Mouse (Mus musculus): Measurements from ENCODE around the gene Cib2. TPM values are rescaled to one million over a fixed set of nuclear protein-coding genes. Genes with fewer than 3 reads are reported as not detected.

Gene Cib2
- total RNA-seq, 2 experiments from 2014 or later = 1.4 to 1.8 TPM

DNA sequence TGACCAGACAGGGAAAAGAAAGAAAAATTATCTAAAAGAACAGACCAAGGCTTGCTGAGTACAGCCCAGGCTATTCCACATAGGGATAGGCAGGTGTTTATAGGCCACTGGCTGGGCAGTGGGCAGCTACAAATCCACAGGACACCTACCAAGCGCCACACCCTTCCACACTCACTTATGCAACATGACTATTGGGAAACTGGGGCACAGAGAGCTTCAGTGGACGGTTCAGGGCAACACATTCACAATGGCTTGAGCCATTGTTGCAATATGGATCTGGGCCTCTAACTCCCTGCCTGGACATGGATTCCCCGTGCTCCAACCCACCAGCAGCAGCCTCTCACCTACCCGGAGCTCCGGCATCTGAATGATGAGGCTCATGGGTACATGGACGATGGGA is 10.6 kb downstream of the Cib2 start:
- no peak for DNase-seq (ENCODE audit: low spot score)
- intact Hi-C loops (cut with DNase I) = loop anchor here (2.0 kb wide), 1 partner anchor 111 kb away; no protein-coding TSS in a partner anchor

- intact Hi-C loops (cut with DNase I) = no loop called here
- no peak for DNase-seq (ENCODE audit: low spot score)
Measured at GRCm38 (mm10) chr9:54547536-54547935, 12.5 kb downstream of the Cib2 start.

- intact Hi-C loops (cut with DNase I) = no loop called here
- no peak for DNase-seq (ENCODE audit: low spot score)
Measured at GRCm38 (mm10) chr9:54544954-54545315, 15.1 kb downstream of the Cib2 start.

DNA sequence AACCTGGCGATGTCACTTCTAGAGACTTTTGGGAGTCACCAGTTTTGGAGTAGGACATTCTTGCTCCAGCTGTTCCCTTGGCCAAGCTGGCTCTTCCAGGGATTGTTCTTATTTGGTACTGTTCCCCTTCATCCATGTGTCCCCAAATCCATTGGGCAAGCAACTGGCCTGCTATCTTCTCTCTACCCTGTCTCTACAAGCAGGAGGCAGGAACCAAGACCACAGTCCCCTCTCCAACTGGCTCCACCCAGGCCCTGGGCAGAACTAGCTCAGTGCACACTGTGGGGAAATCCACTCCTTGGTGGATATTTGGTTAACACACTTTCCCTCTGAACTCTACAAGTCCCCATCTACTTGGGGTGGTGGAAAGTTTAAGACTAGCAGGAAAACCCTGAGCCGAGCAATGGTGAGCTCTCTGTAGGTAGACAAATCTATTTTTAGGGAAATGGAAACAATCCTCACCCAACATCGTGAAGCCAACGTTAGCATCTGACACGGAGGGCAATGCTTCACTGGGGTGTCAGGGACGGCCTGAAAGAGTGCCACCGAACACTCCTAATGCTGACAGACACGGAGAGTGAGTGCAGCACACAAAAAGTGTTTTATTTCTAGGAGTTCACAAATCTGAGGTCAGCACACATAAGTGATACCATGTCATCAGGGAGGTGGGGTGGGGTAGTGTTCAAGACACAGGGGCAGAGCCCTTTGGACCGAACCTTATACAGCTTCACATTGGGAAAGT is 15.6 kb downstream of the Cib2 start:
- intact Hi-C loops (cut with DNase I) = no loop called here
- no peak for DNase-seq (ENCODE audit: low spot score)

- no peak for DNase-seq (ENCODE audit: low spot score)
- intact Hi-C loops (cut with DNase I) = no loop called here
Measured at GRCm38 (mm10) chr9:54540801-54541200, 19.2 kb downstream of the Cib2 start.

DNA sequence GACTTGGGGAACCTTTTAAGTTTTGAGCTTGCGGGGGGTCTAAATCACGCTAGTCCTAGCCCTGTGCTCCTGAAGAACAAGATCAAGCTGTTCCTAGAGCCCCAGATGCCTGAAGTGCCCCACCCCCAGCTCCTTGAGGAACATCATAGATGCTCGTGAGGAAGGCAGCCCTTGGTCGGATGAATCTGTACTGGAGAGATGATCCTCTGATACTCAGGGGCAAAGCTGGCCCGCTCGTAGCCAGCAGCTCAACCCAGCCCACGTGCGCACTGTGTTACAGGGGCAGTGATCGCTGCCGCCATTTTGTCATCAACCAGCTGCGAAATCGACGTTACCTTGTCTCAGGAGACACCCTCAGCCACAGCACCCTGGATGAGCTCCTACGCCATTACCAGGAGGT is 21.3 kb downstream of the Cib2 start, which contains the start of gene Sh2d7:
TSS of gene Sh2d7 (plus strand) at position 301 of the 400 bp plus-strand sequence.
- no peak for DNase-seq (ENCODE audit: low spot score)
- intact Hi-C loops (cut with DNase I) = no loop called here

DNA sequence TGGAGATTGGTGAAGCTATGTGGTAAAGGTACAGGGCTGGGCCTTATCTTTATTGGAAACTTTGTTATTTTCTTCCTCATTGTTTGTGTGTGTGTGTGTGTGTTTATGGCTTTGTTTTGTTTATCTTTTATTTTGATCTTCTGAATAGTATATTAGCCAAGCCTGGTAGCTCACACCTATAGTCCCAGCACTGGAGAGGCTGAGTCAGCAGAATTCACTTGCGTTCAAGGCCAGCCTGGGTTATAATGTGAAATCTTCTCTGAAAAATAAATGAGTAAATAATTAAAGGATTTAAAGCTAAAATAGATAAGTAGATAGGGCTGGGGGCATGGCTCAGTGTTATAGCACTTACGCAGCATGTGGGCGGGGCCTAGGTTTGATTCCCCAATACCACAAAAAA is 21.8 kb downstream of the Cib2 start:
- no peak for DNase-seq (ENCODE audit: low spot score)
- intact Hi-C loops (cut with DNase I) = no loop called here

GRCm38 (mm10) chr9:54537480-54537879 is 22.5 kb downstream of the Cib2 start:
- intact Hi-C loops (cut with DNase I) = no loop called here
- DNase-seq (ENCODE audit: low spot score) = no peak

DNA sequence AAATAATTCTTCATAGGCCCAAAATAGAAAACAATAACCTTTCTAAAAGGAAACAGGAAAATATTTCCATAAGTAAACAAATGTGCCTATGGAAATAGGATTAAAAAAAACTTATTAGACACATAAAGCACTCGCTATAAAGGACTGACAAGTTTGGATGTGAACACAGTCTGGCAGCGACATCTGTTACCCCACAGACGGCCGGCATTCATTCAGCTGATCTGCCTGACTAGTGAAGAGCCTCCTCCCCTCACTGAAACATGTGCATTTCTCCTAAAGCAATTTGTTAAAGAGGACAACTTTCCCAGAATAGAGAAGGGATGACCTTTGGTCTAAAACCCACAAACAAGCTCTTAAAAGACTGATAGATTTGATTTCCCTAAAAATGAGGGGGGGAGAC is 23.0 kb downstream of the Cib2 start:
- no peak for DNase-seq (ENCODE audit: low spot score)
- intact Hi-C loops (cut with DNase I) = no loop called here

DNA sequence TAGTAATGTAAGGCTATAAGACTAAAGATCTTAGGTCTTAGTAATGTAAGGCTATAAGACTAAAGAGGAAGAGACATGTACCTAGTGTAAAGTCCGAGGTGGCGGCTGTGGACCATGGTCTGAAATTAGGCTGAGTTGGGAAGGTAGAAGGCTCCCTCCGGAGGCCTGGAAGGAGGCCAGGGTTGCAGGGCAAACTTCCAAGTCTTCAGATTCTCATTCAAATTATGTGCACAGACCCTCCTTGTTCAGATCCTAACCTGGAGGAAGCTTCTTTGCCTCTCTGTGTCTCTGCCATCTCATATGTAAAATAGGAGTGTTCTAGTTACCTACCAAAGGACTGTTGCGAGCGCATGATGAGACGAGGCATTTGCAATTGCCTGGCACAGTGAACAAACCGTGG is 23.8 kb downstream of the Cib2 start:
- intact Hi-C loops (cut with DNase I) = no loop called here

DNA sequence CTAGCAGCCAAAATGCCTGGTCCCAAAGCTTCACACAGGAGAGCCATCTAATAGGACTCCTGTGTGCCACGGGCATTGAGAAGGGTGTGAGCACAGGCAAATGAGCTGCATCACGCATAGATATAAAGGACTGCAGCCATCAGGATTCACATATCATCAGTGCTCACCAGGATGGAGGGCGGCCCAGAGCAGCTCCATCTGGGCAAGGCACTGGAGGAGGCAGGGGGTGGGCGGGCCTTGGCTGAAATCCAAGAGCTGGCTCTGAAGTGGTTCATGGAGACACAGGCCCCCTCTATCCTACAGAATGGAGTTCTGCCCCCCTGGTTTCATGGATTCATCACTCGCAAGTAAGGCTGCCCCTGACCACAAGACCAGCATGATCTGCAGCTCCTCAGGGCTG is 26.0 kb downstream of the Cib2 start:
- intact Hi-C loops (cut with DNase I) = no loop called here
- no peak for DNase-seq (ENCODE audit: low spot score)

More for the DNA sequence above, 23.8 kb downstream of the Cib2 start:
- DNase-seq (ENCODE audit: low spot score) = no peak

DNA sequence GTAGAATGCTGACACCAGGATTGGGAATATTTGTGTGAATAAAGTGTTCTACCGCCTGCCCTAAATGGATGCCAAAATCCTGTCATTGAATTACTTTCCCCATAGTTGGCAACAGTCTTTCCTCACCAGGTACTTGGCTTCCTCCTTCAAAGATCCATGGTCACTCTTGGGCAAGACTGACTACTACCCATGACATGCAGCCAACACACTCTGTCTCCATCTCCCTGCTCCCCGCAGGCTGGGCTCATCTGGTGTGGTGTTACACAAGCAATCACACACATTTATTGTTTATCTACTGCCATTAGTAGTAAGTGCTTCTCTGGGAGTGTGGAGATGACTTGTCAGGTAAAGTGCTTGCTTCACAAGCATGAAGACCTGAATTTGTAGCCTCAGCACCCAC is 27.1 kb downstream of the Cib2 start:
- DNase-seq (ENCODE audit: low spot score) = no peak
- intact Hi-C loops (cut with DNase I) = no loop called here

DNA sequence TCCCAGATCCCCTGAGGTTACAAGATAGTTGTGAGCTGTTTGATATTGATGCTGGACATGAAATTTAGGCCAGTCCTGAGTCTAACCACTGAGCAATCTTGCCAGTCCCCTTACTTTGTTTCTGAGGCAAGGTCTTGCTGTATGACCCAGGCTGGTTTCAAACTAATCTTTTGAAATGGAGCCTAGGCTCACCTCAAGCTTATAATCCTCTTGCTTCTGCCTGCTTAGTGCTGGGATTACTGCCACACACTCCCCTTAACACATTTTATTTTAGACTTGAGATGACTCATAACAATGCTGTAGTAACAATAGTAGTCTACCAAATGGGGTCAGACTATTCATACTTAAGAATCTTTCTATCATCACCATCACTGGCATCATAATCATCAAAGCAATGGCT is 28.6 kb downstream of the Cib2 start:
- intact Hi-C loops (cut with DNase I) = no loop called here
- no peak for DNase-seq (ENCODE audit: low spot score)

- intact Hi-C loops (cut with DNase I) = no loop called here
Measured at GRCm38 (mm10) chr9:54530836-54531235, 29.2 kb downstream of the Cib2 start.

GRCm38 (mm10) chr9:54529950-54530349 is 30.1 kb downstream of the Cib2 start:
- intact Hi-C loops (cut with DNase I) = no loop called here
- DNase-seq (ENCODE audit: low spot score) = no peak

More at GRCm38 (mm10) chr9:54530836-54531235, 29.2 kb downstream of the Cib2 start:
- DNase-seq (ENCODE audit: low spot score) = no peak

DNA sequence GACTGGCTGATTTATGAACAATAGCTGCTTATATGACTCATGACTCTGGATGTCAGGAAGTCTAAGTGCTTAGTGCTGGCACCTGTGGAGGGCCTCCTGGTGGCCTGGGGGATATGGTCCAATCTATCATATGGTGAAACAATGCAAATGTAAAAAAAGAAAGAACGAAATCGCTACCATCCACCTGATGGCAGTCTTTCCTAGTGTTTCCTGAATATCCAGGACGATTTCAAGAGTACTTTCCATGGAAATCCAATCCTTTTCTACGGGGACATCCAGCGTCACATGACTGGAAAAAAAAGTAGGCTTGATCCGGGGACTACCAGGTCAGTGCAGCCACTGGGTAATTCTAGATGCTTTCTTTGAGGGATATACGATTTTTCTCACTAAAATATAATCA is 32.3 kb downstream of the Cib2 start:
- DNase-seq (ENCODE audit: low spot score) = no peak
- intact Hi-C loops (cut with DNase I) = no loop called here

DNA sequence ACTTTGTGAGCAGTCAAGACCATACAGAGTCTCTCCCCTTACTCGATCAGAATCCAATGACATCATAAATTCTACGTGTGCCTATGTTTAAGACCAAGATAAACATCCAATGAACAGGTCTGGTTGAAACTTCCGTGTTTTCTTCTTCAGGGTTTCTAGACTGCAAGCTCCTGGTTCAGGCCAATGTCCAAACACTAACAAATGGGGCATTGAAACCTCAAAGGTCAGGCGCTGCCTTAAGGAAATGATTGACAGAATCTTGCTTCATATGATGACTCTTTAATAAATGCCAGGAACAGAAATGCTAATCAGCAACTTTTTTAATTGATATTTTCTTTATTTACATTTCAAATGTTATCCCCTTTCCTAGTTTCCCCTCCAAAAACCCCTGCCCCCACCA is 39.7 kb downstream of the Cib2 start:
- no peak for DNase-seq (ENCODE audit: low spot score)
- intact Hi-C loops (cut with DNase I) = no loop called here

GRCm38 (mm10) chr9:54518921-54519320 is 41.1 kb downstream of the Cib2 start:
- intact Hi-C loops (cut with DNase I) = no loop called here
- no peak for DNase-seq (ENCODE audit: low spot score)

GRCm38 (mm10) chr9:54515991-54516390 is 44.0 kb downstream of the Cib2 start:
- intact Hi-C loops (cut with DNase I) = no loop called here
- DNase-seq (ENCODE audit: low spot score) = no peak

GRCm38 (mm10) chr9:54502873-54503272 is 57.1 kb downstream of the Cib2 start:
- DNase-seq (ENCODE audit: low spot score) = no peak
- intact Hi-C loops (cut with DNase I) = loop anchor here (5.0 kb wide), 1 partner anchor 84 kb away; the partner anchor contains the start of gene Idh3a

- intact Hi-C loops (cut with DNase I) = loop anchor here (5.0 kb wide), 1 partner anchor 85 kb away; the partner anchor contains the start of gene Idh3a
- no peak for DNase-seq (ENCODE audit: low spot score)
Measured at GRCm38 (mm10) chr9:54502111-54502495, 57.9 kb downstream of the Cib2 start.

Measured in heart, postnatal 25 days (tissue).